25 mouse cellular contexts compared by ENCODE assay signal in genomic region chr9:80260905-80261304, GRCm38 (mm10).
DNase-seq lines count a peak whose midpoint lies in the region; ATAC-seq lines count a peak whose summit lies in the region.
"Had no signal": no experiment of that assay in that cellular context is flagged by ENCODE, and none has a peak within 500 bp of the region (broad histone marks: within the 10 kb centered on the region; RNA-seq: fewer than 3 reads in every experiment).

No protein-coding gene starts in this region.

- H3K36me3 ChIP-seq in heart, embryonic 12.5 days: peaks cover 16% of the 10 kb centered on the region
- H3K36me3 ChIP-seq: hindbrain, embryonic 12.5 days; hindbrain, embryonic 15.5 days had no signal

- no peak overlapping the region for H3K4me3 ChIP-seq in heart, embryonic 12.5 days
- H3K4me3 ChIP-seq: gastrocnemius, adult 2 months; heart, embryonic 15.5 days; hindbrain, embryonic 12.5 days; hindbrain, embryonic 15.5 days had no signal

- H3K9ac ChIP-seq in heart, embryonic 12.5 days: no peak overlapping the region
- H3K9ac ChIP-seq: forebrain, postnatal 0 days; heart, embryonic 15.5 days; hindbrain, embryonic 12.5 days; hindbrain, embryonic 15.5 days had no signal

- H3K4me2 ChIP-seq in heart, embryonic 12.5 days: no peak overlapping the region
- H3K4me2 ChIP-seq: heart, embryonic 11.5 days; heart, embryonic 15.5 days; hindbrain, embryonic 12.5 days; hindbrain, embryonic 15.5 days had no signal

- ATAC-seq in heart, embryonic 12.5 days (ENCODE audit: insufficient number of reproducible peaks, low FRiP score): peak; percentile 68; the same call in 1 of the 2 replicates
- peak; percentile 70 for ATAC-seq in common myeloid progenitor, adult 5-6 weeks (replicated peaks; ENCODE audit: low read depth, poor library complexity, severe bottlenecking)
- ATAC-seq: activated CD4-positive, CD25-positive, alpha-beta regulatory T cell, adult 4 months; forebrain, embryonic 14.5 days had no signal

- intact Hi-C loops in heart, postnatal 36 days (cut with DNase I): loop anchor here (5.0 kb wide), 1 partner anchor 94 kb away; the partner anchor contains the start of gene Myo6

- no peaks in the 10 kb centered on the region for H3K9me3 ChIP-seq in heart, embryonic 12.5 days (replicated peaks)
- H3K9me3 ChIP-seq: heart, embryonic 15.5 days; hindbrain, embryonic 12.5 days; hindbrain, embryonic 15.5 days had no signal

- H3K27ac ChIP-seq in heart, embryonic 12.5 days (ENCODE audit: poor library complexity, severe bottlenecking): no peak overlapping the region
- H3K27ac ChIP-seq: gastrocnemius, adult 2 months; heart, embryonic 15.5 days; hindbrain, embryonic 12.5 days; hindbrain, embryonic 15.5 days had no signal

- DNase-seq in heart, postnatal 36 days: no peak
- peak; percentile 82 for DNase-seq in 416B (ENCODE audit: low read depth)
- no peak for DNase-seq in kidney, adult 9 months
- no peak for DNase-seq in lung, adult 18-20 months
- DNase-seq: adrenal gland, adult 8-10 months; adrenal gland, postnatal 25 days; B cell, adult 2 months; cerebellum, adult 11-12 months; cerebellum, adult 8-10 months; cerebellum, postnatal 10 days; cerebellum, postnatal 36 days; forebrain, postnatal 0 days; gastrocnemius, adult 2 months; gastrocnemius, postnatal 14 days; heart, adult 11 months; heart, postnatal 10 days; heart, postnatal 4 days had no signal

- H3K27me3 ChIP-seq in heart, embryonic 12.5 days (replicated peaks): no peaks in the 10 kb centered on the region
- H3K27me3 ChIP-seq: heart, embryonic 15.5 days; hindbrain, embryonic 12.5 days; hindbrain, embryonic 15.5 days had no signal

- peaks cover 15% of the 10 kb centered on the region for H3K4me1 ChIP-seq in heart, embryonic 12.5 days (replicated peaks)
- H3K4me1 ChIP-seq: hindbrain, embryonic 12.5 days; hindbrain, embryonic 15.5 days had no signal

- WGBS in heart, embryonic 12.5 days: 56% methylated on average over 3 of the region's 3 CpGs
